Mouse (Mus musculus): ENCODE results near the gene Dynlrb2. TPM values are rescaled to one million over a fixed set of nuclear protein-coding genes. Genes with fewer than 3 reads are reported as not detected.

Gene Dynlrb2
- polyA plus RNA-seq (2012; rRNA removed): 0.30 TPM in 1 of 2 replicates, not detected in the other

DNA sequence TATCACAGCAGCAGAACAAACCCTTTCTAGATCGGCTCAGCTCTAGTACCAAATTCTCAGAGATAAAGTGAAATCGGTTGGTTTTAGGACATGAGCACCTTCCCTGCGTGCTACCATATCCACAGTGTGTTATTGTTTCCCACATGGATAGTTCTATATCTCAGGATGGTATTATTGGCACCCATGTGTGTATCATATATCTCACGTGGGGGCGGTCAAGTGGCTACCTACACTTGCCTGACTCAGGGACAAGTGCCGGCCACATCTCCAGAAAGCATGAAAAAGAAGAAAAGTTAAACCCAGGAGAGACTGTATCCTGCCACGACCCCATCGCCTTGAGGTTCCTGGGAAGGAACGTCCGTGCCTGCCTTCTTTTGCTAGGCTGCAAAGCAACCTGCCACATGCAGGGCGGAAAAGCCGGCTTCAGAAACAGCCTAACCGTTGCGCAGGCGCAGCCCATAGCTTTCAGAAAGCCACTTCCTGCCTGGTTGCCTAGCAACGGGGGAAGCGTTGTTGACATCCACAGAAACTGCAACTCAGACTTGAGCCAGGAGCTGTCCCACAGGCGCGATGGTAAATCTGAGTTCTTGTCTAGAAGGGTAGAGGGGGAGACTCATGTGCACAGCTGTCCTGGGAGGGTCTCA is at the start of gene Dynlrb2:
TSS of gene Dynlrb2 (plus strand) at position 498 of the 644 bp plus-strand sequence.
- peak; percentile 36 for DNase-seq (ENCODE audit: low spot score)

DNA sequence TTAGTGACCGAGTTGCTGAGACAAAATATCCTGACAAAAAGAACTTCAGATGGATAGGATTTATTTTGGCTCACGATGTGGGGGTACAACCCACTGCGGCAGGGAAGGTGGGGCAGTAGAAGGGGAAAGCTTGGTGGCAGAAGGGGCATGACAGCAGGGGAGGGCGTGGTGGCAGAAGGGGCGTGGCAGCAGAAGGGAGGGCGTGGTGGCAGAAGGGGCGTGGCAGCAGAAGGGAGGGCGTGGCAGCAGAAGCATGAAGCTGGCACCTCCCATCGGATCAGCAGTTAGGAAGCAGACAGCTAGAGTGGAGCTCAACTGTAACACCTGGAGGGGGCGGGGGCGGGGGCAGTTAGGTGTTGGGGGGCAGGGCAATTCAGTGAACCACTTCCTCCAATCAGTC is 46.2 kb upstream of the Dynlrb2 start:
- no peak for DNase-seq (ENCODE audit: low spot score)

DNA sequence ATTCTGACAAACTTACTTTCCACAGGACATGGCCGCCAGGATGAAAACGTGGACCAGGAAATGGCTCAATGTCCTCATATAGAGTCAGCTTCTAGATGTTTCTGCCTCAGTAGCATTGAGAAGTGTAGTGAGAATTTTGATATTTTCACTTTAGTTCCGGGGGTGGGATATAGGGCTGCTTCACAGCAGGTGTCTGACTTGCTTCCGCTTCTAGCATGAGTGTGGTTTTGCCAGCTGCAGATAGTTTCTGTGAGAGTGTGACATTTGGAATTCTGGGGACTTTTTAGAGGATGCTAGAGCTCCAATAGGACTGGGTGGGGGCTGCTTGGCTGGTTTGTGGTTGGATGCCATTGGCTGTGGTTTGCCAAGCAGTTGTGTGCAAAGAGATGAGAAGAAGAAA is 43.3 kb upstream of the Dynlrb2 start:
- no peak for DNase-seq (ENCODE audit: low spot score)

DNA sequence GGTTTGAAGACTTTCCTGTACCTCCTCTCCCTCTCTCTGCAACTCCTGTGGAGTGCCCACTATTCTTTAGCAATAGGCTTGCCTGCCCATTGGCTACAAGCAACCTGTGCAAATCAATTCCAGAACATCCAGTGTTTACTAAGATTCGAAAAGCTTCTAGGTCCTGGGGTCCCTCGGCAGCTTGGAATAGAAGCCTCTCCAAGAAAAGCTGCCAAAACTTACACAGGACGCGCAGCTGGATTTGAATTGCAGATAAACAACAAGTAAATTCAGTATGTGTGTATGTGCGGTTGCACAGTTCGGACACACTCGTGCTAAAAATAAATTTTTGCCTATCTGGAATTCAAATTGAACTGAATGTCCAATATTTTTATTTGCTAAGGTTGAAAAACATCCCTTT is 38.2 kb upstream of the Dynlrb2 start:
- no peak for DNase-seq (ENCODE audit: low spot score)

DNA sequence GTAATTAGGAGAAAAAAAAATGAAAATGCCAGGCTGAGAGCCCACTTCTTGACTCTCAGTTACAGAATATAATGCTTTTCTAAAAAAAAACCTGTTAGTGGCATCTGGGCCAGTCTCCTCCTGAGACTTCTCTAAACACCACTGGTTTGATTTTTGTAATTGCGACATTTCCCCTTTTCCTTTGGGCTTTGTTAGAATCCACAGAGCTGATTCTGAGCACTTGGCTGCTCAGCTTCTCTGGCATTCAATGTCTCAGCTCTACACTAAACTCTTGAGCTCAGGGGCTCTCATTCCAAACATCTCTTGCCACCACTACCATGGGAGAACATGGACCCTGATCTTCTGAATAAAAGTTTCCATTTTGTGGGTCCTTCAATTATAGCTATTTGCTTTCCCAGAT is 37.7 kb upstream of the Dynlrb2 start:
- no peak for DNase-seq (ENCODE audit: low spot score)

DNA sequence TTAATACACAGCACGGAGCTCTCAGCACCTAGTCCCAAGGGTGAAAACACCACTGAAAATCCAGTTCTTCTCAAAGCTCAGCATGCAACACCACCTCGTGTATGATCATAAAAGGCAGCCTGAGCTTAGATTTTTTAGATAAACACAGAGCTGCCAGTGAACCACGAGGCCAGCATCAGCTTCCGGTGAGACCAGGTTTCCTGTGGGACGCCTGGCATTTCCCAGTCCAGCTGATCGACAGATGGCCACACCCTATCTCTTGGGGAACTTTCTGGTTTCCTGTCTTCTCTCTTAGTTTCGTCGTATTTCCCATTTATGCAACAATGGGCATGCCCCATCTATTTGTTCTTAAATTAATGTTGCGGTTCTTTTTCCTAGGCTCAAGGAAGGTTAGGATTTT is 26.8 kb upstream of the Dynlrb2 start:
- DNase-seq (ENCODE audit: low spot score): no peak

DNA sequence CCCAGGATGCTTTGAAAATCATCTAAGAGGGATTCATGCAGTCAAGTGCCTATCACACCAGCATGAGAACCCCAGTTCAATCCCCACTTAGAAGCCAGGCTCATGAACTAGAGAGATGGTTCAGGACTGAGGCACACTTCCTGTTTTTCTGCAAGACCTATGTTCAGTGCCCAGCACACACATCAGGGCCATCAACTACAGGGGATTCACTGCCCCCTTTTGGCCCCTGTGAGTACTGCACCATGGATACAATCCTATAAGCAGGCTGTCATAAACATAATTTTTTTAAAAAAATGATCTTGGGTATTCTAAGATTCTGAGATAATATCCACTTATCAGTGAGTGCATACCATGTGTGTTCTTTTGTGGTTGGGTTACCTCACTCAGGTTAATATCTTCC is 26.1 kb upstream of the Dynlrb2 start:
- no peak for DNase-seq (ENCODE audit: low spot score)

DNA sequence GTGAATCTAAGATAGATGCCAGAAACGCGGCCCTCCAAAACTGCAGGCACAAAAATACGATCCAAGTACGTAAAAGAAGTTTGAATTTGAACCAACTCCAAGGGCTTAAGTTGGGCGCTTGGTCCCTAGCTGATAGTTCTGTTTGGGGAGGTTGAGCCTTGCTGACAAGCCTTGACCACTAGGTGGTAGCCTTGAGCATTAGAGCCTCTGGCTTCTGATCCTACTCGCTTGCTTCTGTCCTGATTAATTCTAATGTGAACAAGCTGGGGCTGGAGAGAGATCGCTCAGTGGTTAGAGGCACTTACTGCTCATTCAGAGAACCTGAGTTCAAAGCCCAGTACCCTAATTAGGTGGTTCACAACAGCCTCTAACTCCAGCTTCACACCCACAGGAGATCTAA is 23.9 kb upstream of the Dynlrb2 start:
- no peak for DNase-seq (ENCODE audit: low spot score)

DNA sequence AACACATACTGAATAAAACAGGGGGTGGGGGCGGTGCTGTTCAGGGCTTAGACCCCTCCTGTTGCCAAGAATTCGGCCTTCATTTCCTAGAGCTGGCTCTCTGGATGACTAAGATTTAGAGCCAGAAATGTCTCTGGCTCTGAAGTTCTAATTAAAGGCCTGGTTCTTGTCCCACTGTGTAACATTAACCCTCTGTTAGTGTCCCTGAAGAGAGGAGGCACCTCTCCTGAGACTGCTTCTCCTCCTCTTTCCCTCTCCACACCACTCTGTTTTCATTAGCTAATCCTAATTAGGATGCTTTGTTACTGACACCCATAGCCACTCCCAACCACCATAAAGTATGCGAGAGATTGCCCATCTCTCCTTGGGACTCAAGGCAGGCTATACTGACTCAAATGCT is 22.0 kb upstream of the Dynlrb2 start:
- no peak for DNase-seq (ENCODE audit: low spot score)

DNA sequence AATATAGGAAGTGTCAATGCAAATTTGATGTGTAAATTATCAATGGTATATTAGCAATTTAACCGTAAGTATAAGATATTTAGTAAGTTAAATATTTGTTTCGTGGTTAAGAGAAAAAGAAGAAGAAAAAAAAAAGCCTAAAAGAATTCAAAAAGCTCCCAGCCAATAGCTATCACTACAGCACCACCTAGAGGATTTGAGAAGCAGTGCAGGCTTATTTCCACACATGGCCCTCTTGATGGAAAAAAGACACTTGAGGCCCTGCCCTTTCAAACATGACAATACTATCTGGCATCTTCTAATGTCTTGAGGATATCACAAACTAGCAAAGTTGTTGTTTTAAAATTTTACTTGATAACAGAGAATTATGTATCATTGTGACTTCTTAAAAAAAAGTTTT is 20.7 kb upstream of the Dynlrb2 start:
- no peak for DNase-seq (ENCODE audit: low spot score)

DNA sequence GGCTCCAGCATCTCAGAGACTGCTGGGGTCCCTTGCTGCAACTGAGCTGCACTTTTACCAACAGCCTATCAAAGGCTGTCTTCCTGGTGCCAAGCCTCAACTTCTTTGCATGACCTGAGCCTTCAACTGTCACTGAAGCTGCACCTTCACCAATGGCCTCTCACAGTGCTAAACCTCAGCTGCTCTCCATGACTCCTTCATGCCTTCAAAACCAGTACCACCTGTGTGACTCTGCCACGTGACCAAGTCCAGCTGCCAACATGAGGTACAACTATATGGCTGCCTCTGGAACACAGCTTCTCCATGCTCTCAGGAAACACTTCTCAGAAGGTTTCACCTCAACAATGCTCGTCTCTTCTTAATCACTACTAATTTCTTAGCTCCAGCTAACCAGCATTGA is 16.2 kb upstream of the Dynlrb2 start:
- DNase-seq (ENCODE audit: low spot score): no peak

DNA sequence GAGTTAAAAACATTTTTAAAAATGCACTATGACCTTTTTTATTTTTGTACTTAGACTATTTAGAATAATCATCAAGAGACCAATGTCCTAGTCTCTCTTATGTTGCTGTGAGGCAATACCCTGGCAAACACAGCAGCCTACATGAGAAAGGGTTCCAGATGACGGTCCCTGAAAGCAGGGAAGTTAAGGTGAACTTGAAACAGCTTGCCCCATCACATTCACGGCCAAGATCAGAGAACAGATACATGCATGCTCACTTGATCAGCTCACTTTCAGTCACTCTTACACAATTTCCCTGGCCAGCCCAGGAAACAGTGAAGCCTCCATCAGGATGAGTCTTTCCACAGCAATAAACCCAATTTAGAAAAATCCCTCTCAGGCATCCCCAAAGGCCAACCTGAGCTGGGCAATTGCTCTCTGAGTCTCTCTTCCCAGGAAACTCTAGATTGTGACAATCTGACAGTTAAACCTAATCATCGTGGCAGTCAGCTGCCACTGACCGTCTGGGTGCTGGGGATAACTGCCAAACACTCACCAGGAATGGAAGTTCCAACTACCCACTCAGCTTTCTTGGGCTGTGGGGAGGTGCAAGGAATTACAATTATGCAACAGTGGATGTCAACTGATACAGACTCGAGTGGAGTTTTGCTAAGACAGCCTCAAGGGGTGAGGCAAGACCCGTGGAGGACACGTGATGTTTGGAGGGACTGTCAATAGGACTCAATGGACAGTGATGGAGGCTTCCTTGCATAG is 4.5 kb upstream of the Dynlrb2 start:
- no peak for DNase-seq (ENCODE audit: low spot score)

DNA sequence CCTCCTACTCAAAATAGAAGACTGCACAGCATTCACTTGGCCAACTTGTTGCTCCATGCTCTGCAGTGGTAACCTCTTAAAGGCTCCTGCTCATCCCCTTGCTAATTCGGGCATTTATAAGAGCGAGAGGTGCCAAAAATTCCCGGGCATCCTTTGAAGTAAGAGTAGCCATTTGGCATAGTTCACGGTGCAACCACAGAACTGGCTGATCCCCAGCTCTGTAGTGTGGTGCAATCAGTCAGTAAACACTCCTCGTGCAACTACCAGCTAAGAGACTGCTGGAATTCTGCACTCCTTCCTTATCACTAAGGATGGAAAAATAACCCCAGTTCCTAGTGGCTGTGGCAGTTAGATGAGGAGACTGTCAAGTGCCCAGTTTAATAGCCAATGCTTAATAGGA is 3.9 kb downstream of the Dynlrb2 start:
- DNase-seq (ENCODE audit: low spot score): no peak

DNA sequence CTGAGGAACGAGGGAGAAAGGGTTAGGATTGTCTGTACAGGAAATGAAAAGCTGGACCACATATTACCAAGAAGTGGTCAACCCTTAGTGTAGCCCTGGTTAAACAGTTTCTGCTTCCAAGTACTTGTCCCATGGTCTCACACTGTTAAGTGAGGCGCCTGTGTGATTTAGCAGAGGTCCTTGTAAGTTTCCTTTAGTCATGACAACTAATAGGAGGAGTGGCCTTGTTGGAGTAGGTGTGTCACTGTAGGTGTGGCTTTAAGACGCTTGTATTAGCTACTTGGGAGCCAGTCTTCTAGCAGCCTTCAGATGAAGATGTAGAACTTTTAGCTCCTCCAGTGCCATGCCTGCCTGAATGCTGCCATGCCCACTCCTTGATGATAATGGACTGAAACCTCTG is 4.5 kb downstream of the Dynlrb2 start:
- DNase-seq (ENCODE audit: low spot score): no peak

DNA sequence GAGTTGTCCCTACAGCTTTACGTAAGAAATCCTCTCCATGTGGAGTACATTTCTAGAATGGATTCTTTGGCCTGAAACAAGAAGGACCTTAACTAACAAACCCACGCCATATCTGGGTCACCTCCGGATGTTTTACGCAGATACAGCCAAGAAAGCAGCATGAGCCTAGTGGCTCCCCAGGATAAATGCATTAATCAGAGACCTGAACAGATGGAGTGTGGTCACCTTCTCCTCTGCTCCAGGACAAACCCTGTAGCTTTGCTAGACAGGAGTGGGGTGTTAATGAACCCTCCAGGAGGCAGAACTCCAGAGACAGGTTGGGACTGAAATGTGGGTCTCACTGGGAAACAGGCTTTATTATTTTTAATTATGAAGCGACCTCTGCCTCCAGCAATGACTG is 14.9 kb downstream of the Dynlrb2 start:
- no peak for DNase-seq (ENCODE audit: low spot score)

DNA sequence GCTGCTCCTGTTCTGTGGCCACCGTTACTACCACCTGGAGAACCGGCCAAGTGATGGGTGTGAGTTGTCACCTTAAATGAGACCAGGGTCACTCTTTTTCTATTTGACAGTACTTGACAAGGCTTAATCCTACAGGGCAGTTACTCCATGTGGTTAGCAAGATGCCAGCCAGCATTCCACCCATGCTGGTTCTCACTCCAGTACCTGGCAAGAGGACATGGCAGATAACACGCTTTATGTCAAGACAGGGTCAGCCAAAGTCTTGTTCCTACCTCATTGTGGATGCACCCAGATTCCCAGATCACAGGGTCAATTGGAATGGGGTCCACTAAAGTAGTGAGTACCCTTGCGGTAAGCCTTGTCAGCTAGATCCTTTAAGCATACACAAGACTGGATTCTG is 16.4 kb downstream of the Dynlrb2 start:
- no peak for DNase-seq (ENCODE audit: low spot score)

DNA sequence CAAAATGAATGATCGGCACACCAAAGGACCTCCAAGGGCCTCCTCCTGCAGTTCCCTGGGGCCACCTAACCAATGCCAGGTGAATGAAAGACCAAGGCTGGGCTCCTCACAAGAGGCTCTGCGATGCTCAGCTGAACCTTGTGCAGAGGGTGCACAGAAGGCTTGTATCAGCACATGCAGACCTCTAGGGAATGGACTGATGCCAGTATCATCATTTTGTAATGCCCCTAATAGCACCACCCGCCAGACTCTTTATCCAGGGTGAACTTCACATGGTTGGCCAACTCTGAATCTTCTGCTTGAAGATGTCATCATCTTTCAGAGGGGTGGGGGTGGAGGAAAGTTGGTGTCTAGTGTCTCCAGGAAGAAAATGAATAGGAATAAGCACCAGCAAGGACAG is 16.9 kb downstream of the Dynlrb2 start:
- no peak for DNase-seq (ENCODE audit: low spot score)

DNA sequence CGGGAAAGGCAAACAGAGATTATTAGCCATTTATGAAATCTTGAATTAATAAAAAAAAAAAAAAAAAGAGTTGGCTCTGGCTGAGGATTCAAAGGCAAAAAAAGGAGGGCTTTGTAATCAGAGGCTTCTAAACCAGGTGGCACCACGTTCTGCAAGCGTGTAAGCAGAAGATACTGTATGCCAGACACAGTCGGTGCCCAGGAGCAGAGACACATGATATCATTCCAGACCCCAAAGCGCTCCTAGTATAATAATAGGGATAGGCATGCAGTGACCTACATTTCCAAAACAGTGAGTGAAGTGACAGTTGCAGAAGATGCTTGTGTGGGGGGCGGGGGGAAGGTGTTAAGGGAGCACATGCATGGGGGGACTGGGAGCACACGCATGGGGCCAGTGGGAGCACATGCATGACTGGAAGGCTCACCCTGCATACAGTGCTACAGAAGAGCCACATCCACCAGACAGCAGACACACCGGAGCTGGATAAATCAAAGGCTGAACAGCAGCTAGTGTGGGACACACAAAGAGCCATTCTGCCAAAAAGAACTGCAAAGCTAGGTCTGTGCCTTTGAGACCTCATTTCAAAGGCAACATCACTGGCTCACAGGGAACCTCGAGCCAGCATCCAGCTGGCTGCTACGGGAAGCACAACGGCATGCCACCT is 17.5 kb downstream of the Dynlrb2 start:
- DNase-seq (ENCODE audit: low spot score): no peak

DNA sequence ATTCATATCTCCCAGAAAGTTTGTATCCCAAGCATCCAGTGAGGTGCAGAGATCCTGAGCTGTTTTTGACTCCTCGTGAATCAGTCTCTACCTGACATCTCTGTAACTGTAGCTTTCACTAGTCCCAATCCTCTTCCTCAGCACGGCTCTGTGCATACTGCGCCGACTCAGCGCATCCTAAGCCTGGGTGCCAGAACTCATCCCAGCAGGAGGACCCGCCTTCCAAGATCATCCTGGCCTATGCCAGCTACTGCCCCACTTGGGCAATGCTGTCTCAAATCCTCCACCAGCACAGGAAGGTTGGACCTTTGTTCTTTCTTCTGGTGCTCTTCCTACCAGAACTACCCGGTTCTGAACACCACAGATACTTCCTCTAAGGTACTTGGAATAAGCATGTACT is 20.1 kb downstream of the Dynlrb2 start:
- no peak for DNase-seq (ENCODE audit: low spot score)

DNA sequence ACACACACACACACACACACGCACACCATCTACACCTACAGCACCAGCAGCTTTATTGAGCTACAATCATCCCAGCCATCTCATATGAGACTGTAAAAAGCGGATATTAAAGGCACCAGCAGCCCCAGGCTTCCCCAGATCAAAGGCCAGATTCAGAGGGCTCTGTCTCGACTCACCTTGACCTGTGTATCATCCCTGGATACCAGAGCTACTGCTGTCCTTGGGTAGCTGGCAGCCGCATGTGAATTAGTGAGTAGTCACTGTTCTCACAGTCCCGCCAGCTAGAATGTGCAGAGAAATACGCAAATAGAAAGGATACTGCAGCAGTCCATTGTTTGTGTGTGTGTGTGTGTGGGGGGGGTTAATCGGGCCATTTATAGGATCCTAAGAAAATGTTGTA is 24.0 kb downstream of the Dynlrb2 start:
- DNase-seq (ENCODE audit: low spot score): no peak

DNA sequence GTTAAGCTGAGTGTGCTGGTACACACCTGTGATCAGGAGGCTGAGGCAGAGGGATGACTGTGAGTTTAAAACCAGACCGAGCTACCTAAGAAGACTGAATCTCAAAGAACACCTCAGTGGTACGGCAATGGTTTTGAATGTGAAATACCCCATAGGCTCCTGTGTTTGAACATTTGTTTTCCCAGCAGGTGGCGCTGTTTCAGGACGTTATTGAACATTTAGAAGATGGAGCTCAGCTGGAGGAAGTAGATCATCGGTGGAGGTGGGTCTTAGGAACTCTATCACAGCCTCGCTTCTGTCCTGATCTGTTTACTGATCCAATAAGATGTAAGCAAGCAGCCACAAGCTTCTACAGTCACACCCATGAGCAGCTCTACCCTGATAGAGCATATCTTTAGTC is 28.3 kb downstream of the Dynlrb2 start:
- DNase-seq (ENCODE audit: low spot score): no peak

DNA sequence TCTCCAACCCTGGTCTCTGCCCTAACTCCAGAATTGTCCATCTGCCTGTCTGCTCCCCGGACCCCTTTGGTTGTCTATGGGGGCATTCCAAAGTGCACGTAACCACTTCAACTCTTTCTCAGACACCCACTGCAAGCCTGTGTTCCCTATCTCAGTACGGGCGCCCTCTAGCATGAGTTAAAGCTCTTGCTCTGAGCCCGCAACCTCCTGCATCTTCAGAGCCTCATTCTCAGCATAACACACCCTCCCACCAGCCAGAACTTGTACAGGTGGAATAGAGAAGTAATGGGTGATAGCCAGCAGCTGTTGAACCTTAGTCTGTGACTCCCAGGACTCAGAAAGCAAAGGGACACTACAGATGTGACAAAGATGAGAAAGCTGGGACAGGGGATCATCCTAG is 32.0 kb downstream of the Dynlrb2 start:
- no peak for DNase-seq (ENCODE audit: low spot score)

DNA sequence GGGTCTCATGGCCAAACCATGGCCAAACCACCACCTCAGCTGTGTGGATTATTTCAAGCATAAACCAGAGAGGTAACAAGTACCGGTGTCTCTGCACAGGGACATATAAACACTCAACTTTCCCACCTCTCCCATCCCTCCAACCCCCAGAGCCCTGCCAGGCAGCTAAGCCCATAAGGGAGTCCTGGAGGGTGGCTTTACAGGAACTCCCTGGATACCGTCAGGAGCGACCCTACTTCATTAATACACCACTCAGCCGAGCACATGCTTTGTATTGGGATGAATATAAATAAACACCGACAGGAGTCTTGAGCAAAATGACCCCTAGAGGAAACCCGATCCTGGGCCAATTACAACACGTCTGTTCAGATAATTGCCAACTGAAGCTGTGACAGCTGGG is 34.0 kb downstream of the Dynlrb2 start:
- no peak for DNase-seq (ENCODE audit: low spot score)
